Mouse (Mus musculus) liver, adult 2 months (tissue): Measurements from ENCODE around the gene Sult6b1. TPM values are rescaled to one million over a fixed set of nuclear protein-coding genes. Genes with fewer than 3 reads are reported as not detected.

Source experiments
- DNase-seq: peaks from one replicate; pipeline ENCODE4 v3.0.0-alpha.2; 2011; ENCODE audit warnings: low read depth, low spot score; ENCODE audit errors: extremely low read depth
- H3K27ac ChIP-seq: fragments of 200-500 bp; replicated peaks from 2 replicates; pipeline ENCODE4 v1.5.1; 2012; ENCODE audit warnings: low read depth, mild to moderate bottlenecking, control low read depth, inconsistent platforms, low read length; ENCODE audit not compliant: insufficient read depth
- H3K27me3 ChIP-seq: fragments of 200-500 bp; 2 replicates; pipeline ENCODE4 v1.6.1; 2012; ENCODE audit warnings: mild to moderate bottlenecking, moderate library complexity, low read length, inconsistent platforms; ENCODE audit not compliant: control insufficient read depth, insufficient read depth
- H3K36me3 ChIP-seq: fragments of 200-500 bp; 2 replicates; pipeline ENCODE4 v1.6.1; 2012; ENCODE audit warnings: low read length, inconsistent platforms; ENCODE audit not compliant: control insufficient read depth, insufficient read depth
- H3K4me1 ChIP-seq: fragments of 200-500 bp; 2 replicates; pipeline ENCODE4 v1.6.1; 2011; ENCODE audit warnings: low read length; ENCODE audit not compliant: control insufficient read depth, insufficient read depth
- H3K4me3 ChIP-seq: fragments of 200-500 bp; 2 replicates; pipeline ENCODE4 v1.5.1; 2011; ENCODE audit warnings: low read depth, mild to moderate bottlenecking, control low read depth, low read length, moderate library complexity; ENCODE audit not compliant: insufficient read depth
- H3K79me2 ChIP-seq: fragments of 200-500 bp; 2 replicates; pipeline ENCODE4 v1.6.1; 2012; ENCODE audit warnings: inconsistent platforms, mild to moderate bottlenecking, low read length, moderate library complexity; ENCODE audit not compliant: control insufficient read depth, insufficient read depth
- H3K9ac ChIP-seq: fragments of 200-500 bp; 2 replicates; pipeline ENCODE4 v1.6.1; 2012; ENCODE audit warnings: low read depth, mild to moderate bottlenecking, control low read depth, inconsistent platforms, low read length
- CTCF ChIP-seq: fragments of 200-500 bp; IDR thresholded peaks from 2 replicates; pipeline ENCODE4 v1.5.1; 2011; ENCODE audit warnings: low read depth, low read length, control low read depth
- POLR2A ChIP-seq: fragments of 200-500 bp; IDR thresholded peaks from 2 replicates; pipeline ENCODE4 v1.6.1; 2011; ENCODE audit warnings: low read length, control low read depth; ENCODE audit not compliant: insufficient read depth; ENCODE audit errors: extremely low read depth
- WGBS: fragments of 180-500 bp; shearing (Covaris S2); methylation state at CpG from one replicate; pipeline ENCODE4 v1.1.7; 2018; 5-methylcytosine and 5-hydroxymethylcytosine counted together
- polyA plus RNA-seq: library from polyadenylated mRNA; depleted of rRNA; stranded (reverse); fragments of >200 nt; gene quantifications from 2 replicates; pipeline ENCODE4 v1.2.3, GENCODE M21; 2012
- total RNA-seq: library from RNA; depleted of rRNA; stranded (reverse); fragments of >200 nt; gene quantifications from 2 replicates; pipeline ENCODE4 v1.2.3, GENCODE M21; 2014

Sult6b1 gene
- total and polyA plus RNA-seq, 2 experiments = not detected

- WGBS = under 1% methylated on average over 37 of the region's 37 CpGs
- peak within 1 kb of the TSS; percentile 88 for H3K9ac ChIP-seq
- TF ChIP-seq CTCF (no peak), POLR2A (peak; percentile 64)
- peaks cover 21% of the 10 kb centered on the region for H3K36me3 ChIP-seq
- peak; percentile 88 for DNase-seq
- H3K27ac ChIP-seq = peak within 1 kb of the TSS; percentile 11
- H3K27me3 ChIP-seq = no peaks in the 10 kb centered on the region
- H3K4me1 ChIP-seq = peaks cover 6% of the 10 kb centered on the region
- peak within 1 kb of the TSS; percentile 95 for H3K4me3 ChIP-seq
- H3K79me2 ChIP-seq = no peaks in the 10 kb centered on the region
These were observed 9.6 kb upstream of the Sult6b1 start, which contains the start of gene Cebpzos for GRCm38 (mm10) chr17:78916369-78916813. Gene Cebpzos, plus strand, starts transcription at chr17:78916500.

- Histone ChIP-seq H3K36me3 (peaks cover 16% of the 10 kb centered on the region), H3K79me2 (no peaks in the 10 kb centered on the region), H3K27me3 (no peaks in the 10 kb centered on the region), H3K9ac (peak overlapping the region; percentile 88), H3K4me1 (peaks cover 6% of the 10 kb centered on the region), H3K4me3 (peak overlapping the region; percentile 95), H3K27ac (0 out of 2 replicates have a peak overlapping the region, but pooled peaks have one; percentile 10)
- TF ChIP-seq POLR2A (no peak), CTCF (no peak)
- 27% methylated on average over 6 of the region's 6 CpGs for WGBS
- DNase-seq = peak; percentile 26
These were observed 9.0 kb upstream of the Sult6b1 start for GRCm38 (mm10) chr17:78915772-78916171.

- H3K9ac ChIP-seq = no peak overlapping the region
- peaks cover 6% of the 10 kb centered on the region for H3K4me1 ChIP-seq
- H3K36me3 ChIP-seq = peaks cover 4% of the 10 kb centered on the region
- no peak overlapping the region for H3K27ac ChIP-seq
- TF ChIP-seq CTCF (no peak), POLR2A (no peak)
- H3K79me2 ChIP-seq = no peaks in the 10 kb centered on the region
- no peaks in the 10 kb centered on the region; the same call in 1 of the 2 replicates for H3K27me3 ChIP-seq
- no peak overlapping the region for H3K4me3 ChIP-seq
- 81% methylated on average over 3 of the region's 3 CpGs for WGBS
- no peak for DNase-seq
These were observed 7.1 kb upstream of the Sult6b1 start for GRCm38 (mm10) chr17:78913921-78914320.

GRCm38 (mm10) chr17:78912861-78913281, 6.1 kb upstream of the Sult6b1 start:
- Histone ChIP-seq H3K4me1 (peaks cover 6% of the 10 kb centered on the region), H3K27me3 (no peaks in the 10 kb centered on the region; the same call in 1 of the 2 replicates), H3K4me3 (no peak overlapping the region), H3K79me2 (no peaks in the 10 kb centered on the region), H3K36me3 (no peaks in the 10 kb centered on the region), H3K27ac (no peak overlapping the region), H3K9ac (no peak overlapping the region)
- no peak for TF ChIP-seq CTCF
- 33% methylated on average over 6 of the region's 6 CpGs for WGBS
- DNase-seq = no peak

- Histone ChIP-seq H3K4me1 (no peaks in the 10 kb centered on the region; the same call in 1 of the 2 replicates), H3K27ac (no peak overlapping the region), H3K79me2 (no peaks in the 10 kb centered on the region), H3K27me3 (no peaks in the 10 kb centered on the region; the same call in 1 of the 2 replicates), H3K36me3 (no peaks in the 10 kb centered on the region), H3K9ac (no peak overlapping the region), H3K4me3 (no peak overlapping the region)
- TF ChIP-seq POLR2A (no peak), CTCF (no peak)
- no peak for DNase-seq
- 69% methylated on average over 2 of the region's 2 CpGs for WGBS
These were observed 2.6 kb upstream of the Sult6b1 start for GRCm38 (mm10) chr17:78909374-78909773.

- 79% methylated on average over 2 of the region's 2 CpGs for WGBS
- Histone ChIP-seq H3K79me2 (no peaks in the 10 kb centered on the region), H3K27ac (no peak overlapping the region), H3K4me1 (no peaks in the 10 kb centered on the region), H3K36me3 (no peaks in the 10 kb centered on the region), H3K27me3 (no peaks in the 10 kb centered on the region), H3K4me3 (no peak overlapping the region), H3K9ac (no peak overlapping the region)
- TF ChIP-seq CTCF (no peak), POLR2A (no peak)
- DNase-seq = no peak
These were observed 3.6 kb downstream of the Sult6b1 start for GRCm38 (mm10) chr17:78903158-78903557.
